Mouse (Mus musculus) neural tube, embryonic 15.5 days (tissue): ENCODE measurements around the gene Syt9. TPM values are rescaled to one million over a fixed set of nuclear protein-coding genes. Genes with fewer than 3 reads are reported as not detected.
A peak's percentile ranks its signal among the peaks of the same experiment; 100 is the strongest.

Experiments
- ATAC-seq: fragments of 200-750 bp; cut with Nextera tagmentation; 2 replicates; pipeline ENCODE4 v1.8.0; 2017; ENCODE audit warnings: mild to moderate bottlenecking, moderate TSS enrichment, moderate library complexity; ENCODE audit not compliant: low FRiP score
- H3K27ac ChIP-seq: fragments of 300-500 bp; sonication (generic); replicated peaks from 2 replicates; pipeline ENCODE4 v1.5.1; 2015; ENCODE audit warnings: mild to moderate bottlenecking, inconsistent platforms
- H3K27me3 ChIP-seq: fragments of 300-500 bp; sonication (generic); replicated peaks from 2 replicates; pipeline ENCODE4 v1.6.1; 2015; ENCODE audit warnings: inconsistent platforms
- H3K36me3 ChIP-seq: fragments of 300-500 bp; sonication (generic); 2 replicates; pipeline ENCODE4 v1.6.1; 2015; ENCODE audit warnings: inconsistent platforms
- H3K4me1 ChIP-seq: fragments of 300-500 bp; sonication (generic); 2 replicates; pipeline ENCODE4 v1.6.1; 2015; ENCODE audit warnings: inconsistent platforms
- H3K4me2 ChIP-seq: fragments of 300-500 bp; sonication (generic); 2 replicates; pipeline ENCODE4 v1.6.1; 2015; ENCODE audit warnings: inconsistent platforms, mild to moderate bottlenecking, moderate library complexity
- H3K4me3 ChIP-seq: fragments of 300-500 bp; sonication (generic); replicated peaks from 2 replicates; pipeline ENCODE4 v1.5.1; 2015; ENCODE audit warnings: mild to moderate bottlenecking, inconsistent platforms
- H3K9ac ChIP-seq: fragments of 300-500 bp; sonication (generic); replicated peaks from 2 replicates; pipeline ENCODE4 v1.6.1; 2015; ENCODE audit warnings: mild to moderate bottlenecking, inconsistent platforms
- H3K9me3 ChIP-seq: fragments of 300-500 bp; sonication (generic); replicated peaks from 2 replicates; pipeline ENCODE4 v1.6.1; 2016; ENCODE audit warnings: inconsistent platforms
- WGBS: fragments of 180-500 bp; shearing (Covaris S2); methylation state at CpG from one replicate; pipeline ENCODE4 v1.1.7; 2015; ENCODE audit warnings: mixed read lengths; 5-methylcytosine and 5-hydroxymethylcytosine counted together
- polyA plus RNA-seq: library from polyadenylated mRNA; unstranded; fragments of >200 nt; fragmentation: Nextera tagmentation; extraction: Ambion mirVana; gene quantifications from 2 replicates; pipeline ENCODE4 v1.2.1, GENCODE M21; 2015

Syt9 gene
- polyA plus RNA-seq, 1 experiment from 2014 or later, result 10.9 TPM

DNA sequence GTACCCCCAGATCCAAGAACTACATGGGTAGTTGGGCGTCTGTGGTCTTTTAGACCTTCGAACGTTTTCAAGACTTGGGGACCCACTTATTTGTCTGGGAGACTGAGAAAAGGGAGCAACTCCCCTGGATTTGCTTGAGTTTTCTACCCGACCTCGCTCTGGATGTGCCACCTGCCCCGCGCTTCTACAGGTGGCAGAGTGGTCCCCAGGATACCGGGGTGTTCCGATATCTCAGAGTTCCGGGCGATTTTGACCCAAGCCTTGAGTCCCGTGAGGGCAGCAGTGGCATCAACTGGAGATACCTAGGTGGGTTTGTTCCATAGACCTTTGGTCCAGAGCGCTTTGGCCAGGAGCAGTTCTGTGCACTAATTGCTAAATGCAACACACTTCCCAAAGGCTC is 224.9 kb downstream of the Syt9 start:
- H3K9me3 ChIP-seq, result no peaks in the 10 kb centered on the region
- ATAC-seq, result no peak
- H3K36me3 ChIP-seq, result no peaks in the 10 kb centered on the region
- peak overlapping the region; percentile 100 for H3K4me2 ChIP-seq
- 12% methylated on average over 13 of the region's 13 CpGs for WGBS
- H3K4me3 ChIP-seq, result peak overlapping the region; percentile 62
- peaks cover 5% of the 10 kb centered on the region; the same call in 1 of the 2 replicates for H3K27me3 ChIP-seq
- H3K9ac ChIP-seq, result peak overlapping the region; percentile 54
- H3K27ac ChIP-seq, result no peak overlapping the region
- peaks cover 14% of the 10 kb centered on the region for H3K4me1 ChIP-seq

DNA sequence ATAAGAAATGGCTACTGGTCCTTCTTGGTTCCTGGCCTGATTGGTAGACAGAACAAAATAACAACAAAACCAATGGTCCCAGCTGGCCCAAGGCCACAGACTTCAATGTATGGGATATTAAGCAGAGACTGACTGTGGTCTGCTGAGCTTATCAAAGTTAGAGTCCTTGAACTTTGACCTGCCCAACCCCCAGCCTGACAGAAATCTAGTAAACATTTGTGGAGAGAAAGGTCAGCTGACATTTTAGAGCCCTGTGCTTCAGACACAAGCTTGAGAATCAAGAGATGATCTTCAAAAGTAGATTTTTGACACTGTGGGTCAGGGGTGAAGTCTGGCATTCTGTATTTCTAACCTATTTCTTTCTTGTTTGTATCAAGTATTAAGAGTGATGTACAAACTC is 226.2 kb downstream of the Syt9 start:
- Histone ChIP-seq H3K36me3 (no peaks in the 10 kb centered on the region), H3K4me1 (peaks cover 14% of the 10 kb centered on the region), H3K27me3 (peaks cover 5% of the 10 kb centered on the region; the same call in 1 of the 2 replicates), H3K4me3 (no peak overlapping the region), H3K9ac (no peak overlapping the region), H3K4me2 (no peak overlapping the region), H3K9me3 (no peaks in the 10 kb centered on the region), H3K27ac (no peak overlapping the region)
- ATAC-seq, result no peak

DNA sequence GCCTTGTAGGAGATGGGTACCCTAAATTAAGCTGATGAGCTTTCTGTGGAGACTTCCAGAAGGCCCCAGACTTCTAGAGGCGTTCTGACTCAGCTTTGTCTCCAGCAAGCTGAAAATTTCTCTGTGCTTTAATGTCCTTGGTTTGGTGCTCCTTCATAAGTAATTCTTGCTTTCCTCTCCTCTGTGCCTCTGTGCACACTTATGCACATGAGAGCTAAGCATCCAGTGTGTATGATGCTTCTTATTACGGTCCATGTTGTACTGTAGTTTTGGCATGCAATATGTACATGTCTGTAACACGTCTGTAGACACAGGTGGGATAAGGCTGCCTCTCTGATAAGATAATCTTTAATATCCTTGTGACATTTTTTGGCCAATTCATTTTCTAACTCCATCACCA is 227.4 kb downstream of the Syt9 start:
- Histone ChIP-seq H3K36me3 (no peaks in the 10 kb centered on the region), H3K27ac (no peak overlapping the region), H3K27me3 (peaks cover 5% of the 10 kb centered on the region; the same call in 1 of the 2 replicates), H3K9me3 (no peaks in the 10 kb centered on the region), H3K4me1 (peaks cover 10% of the 10 kb centered on the region), H3K9ac (no peak overlapping the region), H3K4me2 (no peak overlapping the region), H3K4me3 (no peak overlapping the region)
- WGBS, result 90% methylated on average over 3 of the region's 3 CpGs
- ATAC-seq, result no peak

Other genes starting within 250 kb of the Syt9 start
- gene Olfr715, start 239.6 kb upstream of the Syt9 start, polyA plus RNA-seq, result not detected in 2 replicates
- not detected in 2 replicates for gene Olfr716, start 232.4 kb upstream of the Syt9 start, polyA plus RNA-seq
- gene Nlrp14, start 203.7 kb upstream of the Syt9 start, polyA plus RNA-seq, result not detected in 2 replicates
- gene Rbmxl2, start 161.3 kb upstream of the Syt9 start, polyA plus RNA-seq, result not detected in 2 replicates
- 3.1 and 6.5 TPM in 2 replicates for gene Olfml1, start 196.7 kb downstream of the Syt9 start, polyA plus RNA-seq
- 2.5 and 3.6 TPM in 2 replicates for gene Ppfibp2, start 224.5 kb downstream of the Syt9 start, polyA plus RNA-seq